Mouse (Mus musculus) liver, embryonic 12.5 days (tissue): ENCODE measurements around the gene Lepr. TPM values are rescaled to one million over a fixed set of nuclear protein-coding genes. Genes with fewer than 3 reads are reported as not detected.

Experiments used
- ATAC-seq: fragments of 200-750 bp; cut with Nextera tagmentation; 2 replicates; pipeline ENCODE4 v1.8.0; 2017; ENCODE audit warnings: moderate number of reproducible peaks, mild to moderate bottlenecking, moderate library complexity
- H3K27ac ChIP-seq: fragments of 300-500 bp; sonication (generic); 2 replicates; pipeline ENCODE4 v1.5.1; 2016; ENCODE audit warnings: mild to moderate bottlenecking
- H3K27me3 ChIP-seq: fragments of 300-500 bp; sonication (generic); replicated peaks from 2 replicates; pipeline ENCODE4 v1.6.1; 2016; ENCODE audit warnings: mild to moderate bottlenecking, moderate library complexity
- H3K36me3 ChIP-seq: fragments of 300-500 bp; sonication (generic); 2 replicates; pipeline ENCODE4 v1.6.1; 2016; ENCODE audit warnings: mild to moderate bottlenecking, moderate library complexity
- H3K4me1 ChIP-seq: fragments of 300-500 bp; sonication (generic); 2 replicates; pipeline ENCODE4 v1.6.1; 2016
- H3K4me2 ChIP-seq: fragments of 300-500 bp; sonication (generic); 2 replicates; pipeline ENCODE4 v1.6.1; 2016; ENCODE audit warnings: mild to moderate bottlenecking, moderate library complexity
- H3K4me3 ChIP-seq: fragments of 300-500 bp; sonication (generic); 2 replicates; pipeline ENCODE4 v1.5.1; 2016; ENCODE audit warnings: mild to moderate bottlenecking, moderate library complexity
- H3K9ac ChIP-seq: fragments of 300-500 bp; sonication (generic); 2 replicates; pipeline ENCODE4 v1.6.1; 2016; ENCODE audit warnings: mild to moderate bottlenecking, moderate library complexity
- H3K9me3 ChIP-seq: fragments of 300-500 bp; sonication (generic); replicated peaks from 2 replicates; pipeline ENCODE4 v1.6.1; 2016; ENCODE audit warnings: mild to moderate bottlenecking, moderate library complexity
- WGBS: fragments of 180-500 bp; shearing (Covaris S2); methylation state at CpG from one replicate; pipeline ENCODE4 v1.1.7; 2016; ENCODE audit not compliant: insufficient replicate concordance; 5-methylcytosine and 5-hydroxymethylcytosine counted together
- polyA plus RNA-seq: library from polyadenylated mRNA; unstranded; fragments of >200 nt; fragmentation: Nextera tagmentation; extraction: Ambion mirVana; gene quantifications from 2 replicates; pipeline ENCODE4 v1.2.1, GENCODE M21; 2016

The Lepr gene
- polyA plus RNA-seq, 1 experiment from 2014 or later, result 0.61 TPM

GRCm38 (mm10) chr4:101694529-101694928 is 22.7 kb upstream of the Lepr start:
- no peaks in the 10 kb centered on the region for H3K36me3 ChIP-seq
- no peaks in the 10 kb centered on the region for H3K4me1 ChIP-seq
- no peak overlapping the region for H3K9ac ChIP-seq
- no peak overlapping the region for H3K27ac ChIP-seq
- H3K4me2 ChIP-seq, result no peak overlapping the region
- ATAC-seq, result no peak
- WGBS, result 54% methylated on average over 6 of the region's 6 CpGs
- no peak overlapping the region for H3K4me3 ChIP-seq
- no peaks in the 10 kb centered on the region for H3K9me3 ChIP-seq
- H3K27me3 ChIP-seq, result no peaks in the 10 kb centered on the region

DNA sequence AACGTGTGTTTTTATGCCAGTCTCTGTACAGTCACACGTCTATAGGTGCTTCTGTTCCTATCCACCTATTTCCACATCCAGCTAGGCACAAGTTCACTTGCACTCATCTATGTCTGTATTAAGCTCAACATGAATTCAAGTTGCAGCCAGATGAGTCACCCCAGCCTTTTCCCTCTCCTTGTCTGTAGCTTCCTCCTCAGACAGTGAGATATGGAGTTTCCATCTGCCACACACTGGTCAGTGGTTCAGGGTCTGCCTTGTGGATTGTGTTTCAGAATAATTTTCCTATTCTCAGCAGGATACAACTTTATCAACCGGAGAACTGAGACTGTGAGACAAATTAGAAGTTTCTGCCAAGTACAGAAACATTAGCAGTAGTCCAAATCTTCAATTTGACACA is 20.0 kb upstream of the Lepr start:
- no peaks in the 10 kb centered on the region for H3K27me3 ChIP-seq
- ATAC-seq, result no peak
- no peak overlapping the region for H3K9ac ChIP-seq
- H3K36me3 ChIP-seq, result no peaks in the 10 kb centered on the region
- H3K9me3 ChIP-seq, result no peaks in the 10 kb centered on the region
- H3K27ac ChIP-seq, result no peak overlapping the region
- no peak overlapping the region for H3K4me3 ChIP-seq
- H3K4me1 ChIP-seq, result no peaks in the 10 kb centered on the region
- H3K4me2 ChIP-seq, result no peak overlapping the region
- 66% methylated on average over 3 of the region's 3 CpGs for WGBS

DNA sequence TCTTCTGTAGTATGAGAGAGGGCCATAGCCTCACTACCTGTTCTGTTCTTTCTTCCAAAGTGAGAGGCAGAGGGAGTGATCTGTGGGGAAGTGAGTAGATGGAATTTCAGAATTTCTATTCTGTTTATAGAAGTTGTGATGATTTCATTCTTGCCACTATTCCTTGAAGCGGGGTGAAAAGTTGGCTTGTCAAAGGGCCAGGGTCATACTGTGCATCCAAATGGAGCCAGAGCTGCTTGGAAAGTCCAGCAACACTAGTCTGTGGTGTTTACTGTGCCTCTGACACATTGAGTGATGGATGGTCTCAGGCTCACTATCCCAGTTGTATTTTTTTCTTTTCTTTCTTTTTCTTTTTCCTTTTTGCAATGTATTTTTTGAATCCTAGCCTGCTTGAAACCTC is 17.8 kb upstream of the Lepr start:
- Histone ChIP-seq H3K4me2 (no peak overlapping the region), H3K9me3 (no peaks in the 10 kb centered on the region), H3K4me1 (no peaks in the 10 kb centered on the region), H3K36me3 (no peaks in the 10 kb centered on the region), H3K27ac (no peak overlapping the region), H3K27me3 (no peaks in the 10 kb centered on the region), H3K9ac (no peak overlapping the region), H3K4me3 (no peak overlapping the region)
- WGBS, result 54% methylated on average over 1 of the region's 1 CpGs
- ATAC-seq, result no peak

GRCm38 (mm10) chr4:101700892-101701640 is 16.1 kb upstream of the Lepr start:
- Histone ChIP-seq H3K27me3 (no peaks in the 10 kb centered on the region), H3K36me3 (no peaks in the 10 kb centered on the region), H3K9ac (no peak overlapping the region), H3K4me2 (no peak overlapping the region), H3K4me3 (no peak overlapping the region), H3K27ac (no peak overlapping the region), H3K4me1 (no peaks in the 10 kb centered on the region), H3K9me3 (no peaks in the 10 kb centered on the region)
- ATAC-seq, result no peak
- WGBS, result 70% methylated on average over 14 of the region's 14 CpGs

DNA sequence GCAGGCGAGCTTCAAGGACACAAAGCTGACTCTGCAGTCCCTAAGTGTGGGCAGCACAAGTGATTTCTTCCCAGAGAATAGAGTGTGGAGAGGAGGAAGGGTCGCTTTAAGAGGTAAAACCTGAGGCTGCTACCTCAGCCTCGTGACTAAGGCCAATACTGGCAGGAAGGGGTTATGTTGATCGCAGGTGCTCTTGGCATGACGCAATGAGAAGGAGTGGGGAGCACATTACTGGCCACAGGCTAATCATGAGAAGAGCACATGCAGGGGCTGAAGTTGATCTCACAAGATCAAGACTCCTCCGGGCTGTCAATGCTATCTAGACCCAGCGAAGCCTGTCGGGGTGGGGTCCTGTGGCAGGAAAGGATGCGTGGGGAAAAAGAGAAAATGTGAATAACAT is 11.9 kb upstream of the Lepr start:
- 63% methylated on average over 9 of the region's 9 CpGs for WGBS
- H3K9me3 ChIP-seq, result no peaks in the 10 kb centered on the region
- H3K27ac ChIP-seq, result no peak overlapping the region
- H3K4me1 ChIP-seq, result no peaks in the 10 kb centered on the region
- no peaks in the 10 kb centered on the region for H3K36me3 ChIP-seq
- no peak for ATAC-seq
- H3K27me3 ChIP-seq, result no peaks in the 10 kb centered on the region
- no peak overlapping the region for H3K4me2 ChIP-seq
- H3K4me3 ChIP-seq, result no peak overlapping the region
- no peak overlapping the region for H3K9ac ChIP-seq

GRCm38 (mm10) chr4:101707234-101707633 is 10.0 kb upstream of the Lepr start:
- Histone ChIP-seq H3K9ac (no peak overlapping the region), H3K9me3 (no peaks in the 10 kb centered on the region), H3K4me1 (no peaks in the 10 kb centered on the region), H3K36me3 (no peaks in the 10 kb centered on the region), H3K27ac (no peak overlapping the region), H3K4me3 (no peak overlapping the region), H3K27me3 (no peaks in the 10 kb centered on the region), H3K4me2 (no peak overlapping the region)
- no peak for ATAC-seq
- WGBS, result 56% methylated on average over 2 of the region's 2 CpGs

DNA sequence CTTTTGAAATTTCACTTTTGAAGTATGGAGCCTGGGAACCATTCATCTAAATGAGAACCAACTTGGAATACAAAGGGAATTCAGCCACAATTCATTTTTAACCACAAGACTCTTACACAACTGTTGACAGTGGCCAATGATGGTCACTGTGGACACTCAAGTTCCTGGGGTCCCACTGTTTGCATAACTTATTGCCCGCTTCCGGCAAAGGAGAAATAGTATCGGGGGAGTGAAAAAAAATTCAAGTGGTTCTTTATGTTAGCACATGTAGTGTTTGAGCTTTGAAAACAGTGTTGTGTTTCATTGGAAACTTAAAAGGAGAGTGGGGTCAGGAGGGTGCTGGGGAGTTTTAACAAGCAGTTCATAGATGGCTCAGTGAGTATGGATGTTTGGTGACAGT is 9.3 kb upstream of the Lepr start:
- no peaks in the 10 kb centered on the region for H3K36me3 ChIP-seq
- no peaks in the 10 kb centered on the region for H3K9me3 ChIP-seq
- no peaks in the 10 kb centered on the region for H3K4me1 ChIP-seq
- H3K27me3 ChIP-seq, result no peaks in the 10 kb centered on the region
- H3K4me3 ChIP-seq, result no peak overlapping the region
- WGBS, result 86% methylated on average over 3 of the region's 3 CpGs
- H3K9ac ChIP-seq, result no peak overlapping the region
- H3K27ac ChIP-seq, result no peak overlapping the region
- no peak overlapping the region for H3K4me2 ChIP-seq
- ATAC-seq, result no peak

DNA sequence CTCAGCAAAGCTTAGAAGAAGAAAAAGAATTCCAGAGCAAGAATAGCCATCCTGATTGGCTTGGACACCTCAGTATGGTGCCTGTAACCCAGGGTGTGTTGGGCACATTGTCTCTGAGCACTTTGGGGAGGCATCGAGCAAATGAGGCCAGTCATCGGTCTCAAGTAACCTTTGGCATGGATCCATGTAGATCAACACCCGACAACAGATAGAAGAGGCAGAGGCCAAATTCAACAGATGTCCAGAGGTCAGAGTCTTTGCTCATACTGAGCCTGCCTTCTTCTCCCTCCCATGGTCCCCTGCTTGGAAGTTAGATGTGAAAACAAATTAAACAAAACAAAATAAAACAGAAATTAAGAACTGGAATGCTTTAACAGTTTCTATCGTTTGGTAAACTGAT is 6.8 kb upstream of the Lepr start:
- Histone ChIP-seq H3K4me3 (no peak overlapping the region), H3K9ac (no peak overlapping the region), H3K9me3 (no peaks in the 10 kb centered on the region), H3K4me2 (no peak overlapping the region), H3K4me1 (no peaks in the 10 kb centered on the region), H3K27me3 (no peaks in the 10 kb centered on the region), H3K27ac (no peak overlapping the region), H3K36me3 (no peaks in the 10 kb centered on the region)
- WGBS, result 61% methylated on average over 4 of the region's 4 CpGs
- no peak for ATAC-seq

DNA sequence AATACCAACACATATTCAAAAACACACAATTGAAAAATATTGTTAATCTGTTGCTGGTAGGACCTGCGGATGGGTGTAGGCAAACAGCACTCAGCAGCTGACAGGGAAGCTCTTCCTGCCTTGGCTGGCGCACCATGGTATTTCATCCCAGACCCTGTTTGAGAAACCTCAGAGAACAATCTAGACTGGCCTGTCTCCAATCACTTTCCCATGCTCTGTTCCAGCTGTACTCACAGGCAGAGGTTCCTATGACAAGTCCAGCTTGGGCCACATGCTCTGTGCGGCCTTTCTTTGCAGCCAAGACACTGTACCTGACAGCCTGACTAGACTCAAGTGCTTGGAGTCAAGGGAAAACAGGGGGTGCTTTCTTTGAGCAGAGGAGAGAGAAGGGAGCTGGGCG is 6.1 kb upstream of the Lepr start:
- no peak overlapping the region for H3K9ac ChIP-seq
- WGBS, result 74% methylated on average over 4 of the region's 4 CpGs
- H3K36me3 ChIP-seq, result no peaks in the 10 kb centered on the region
- no peak overlapping the region for H3K27ac ChIP-seq
- 0 out of 2 replicates have a peak, but pooled peaks cover 3% of the 10 kb centered on the region for H3K27me3 ChIP-seq
- H3K4me3 ChIP-seq, result no peak overlapping the region
- no peaks in the 10 kb centered on the region for H3K4me1 ChIP-seq
- no peaks in the 10 kb centered on the region for H3K9me3 ChIP-seq
- H3K4me2 ChIP-seq, result no peak overlapping the region
- no peak for ATAC-seq

- ATAC-seq, result no peak
- Histone ChIP-seq H3K4me2 (no peak overlapping the region), H3K4me3 (no peak overlapping the region), H3K9ac (no peak overlapping the region), H3K9me3 (no peaks in the 10 kb centered on the region), H3K27me3 (peaks cover 15% of the 10 kb centered on the region), H3K27ac (no peak overlapping the region), H3K36me3 (no peaks in the 10 kb centered on the region), H3K4me1 (no peaks in the 10 kb centered on the region)
- WGBS, result 48% methylated on average over 1 of the region's 1 CpGs
Measured at GRCm38 (mm10) chr4:101712563-101712962, 4.6 kb upstream of the Lepr start.

- Histone ChIP-seq H3K4me2 (no peak overlapping the region), H3K27ac (no peak overlapping the region), H3K9ac (no peak overlapping the region), H3K36me3 (no peaks in the 10 kb centered on the region), H3K4me3 (no peak overlapping the region), H3K9me3 (no peaks in the 10 kb centered on the region), H3K27me3 (peaks cover 25% of the 10 kb centered on the region), H3K4me1 (no peaks in the 10 kb centered on the region)
- 69% methylated on average over 8 of the region's 8 CpGs for WGBS
- no peak for ATAC-seq
Measured at GRCm38 (mm10) chr4:101715302-101715701, 1.9 kb upstream of the Lepr start.

- H3K9me3 ChIP-seq, result no peaks in the 10 kb centered on the region
- WGBS, result 68% methylated on average over 6 of the region's 6 CpGs
- H3K4me2 ChIP-seq, result no peak overlapping the region
- ATAC-seq, result no peak
- H3K4me3 ChIP-seq, result no peak overlapping the region
- H3K27ac ChIP-seq, result no peak overlapping the region
- peaks cover 25% of the 10 kb centered on the region for H3K27me3 ChIP-seq
- H3K36me3 ChIP-seq, result no peaks in the 10 kb centered on the region
- no peaks in the 10 kb centered on the region for H3K4me1 ChIP-seq
- H3K9ac ChIP-seq, result no peak overlapping the region
Measured at GRCm38 (mm10) chr4:101715805-101716204, 1.4 kb upstream of the Lepr start.

DNA sequence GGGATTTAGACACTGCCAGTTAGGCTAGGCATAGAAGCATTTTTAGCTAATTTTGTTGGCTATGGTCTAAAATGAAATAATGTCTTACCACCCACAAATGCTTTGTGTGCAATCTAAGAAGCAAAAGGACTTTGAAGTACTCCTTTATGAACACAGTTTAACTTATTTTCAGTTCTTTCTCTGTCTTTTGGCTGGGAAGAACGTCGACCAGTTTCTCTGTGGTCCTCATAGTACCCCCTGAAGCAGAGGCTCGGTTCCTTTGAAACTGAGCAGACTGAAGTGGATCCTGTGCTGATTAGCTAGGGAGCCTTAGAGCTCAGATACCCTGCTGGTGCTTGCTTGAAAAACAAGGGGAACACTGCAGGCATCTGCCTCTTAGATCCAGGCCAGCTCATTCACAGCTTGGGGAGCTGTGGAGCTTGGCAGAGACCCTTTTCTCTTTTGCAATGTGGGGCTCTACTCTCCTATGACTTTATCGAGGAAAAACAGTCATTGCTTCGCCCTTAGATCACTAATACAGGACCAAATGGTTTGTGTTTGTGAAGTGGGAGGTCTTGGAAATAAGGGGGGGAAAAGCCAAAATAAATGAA is 1.9 kb downstream of the Lepr start:
- H3K27me3 ChIP-seq, result peaks cover 25% of the 10 kb centered on the region
- H3K9ac ChIP-seq, result no peak overlapping the region
- H3K9me3 ChIP-seq, result no peaks in the 10 kb centered on the region
- 18% methylated on average over 5 of the region's 5 CpGs for WGBS
- no peaks in the 10 kb centered on the region for H3K4me1 ChIP-seq
- H3K36me3 ChIP-seq, result no peaks in the 10 kb centered on the region
- H3K4me2 ChIP-seq, result no peak overlapping the region
- H3K27ac ChIP-seq, result no peak overlapping the region
- H3K4me3 ChIP-seq, result no peak overlapping the region
- no peak for ATAC-seq
